Mouse (Mus musculus) heart, embryonic 14.5 days (tissue): ENCODE data around the gene Nectin2. TPM values are rescaled to one million over a fixed set of nuclear protein-coding genes. Genes with fewer than 3 reads are reported as not detected.

Experiments used
- ATAC-seq: fragments of 200-750 bp; cut with Nextera tagmentation; 2 replicates; pipeline ENCODE4 v1.8.0; 2017; ENCODE audit warnings: low read depth, moderate TSS enrichment; ENCODE audit not compliant: insufficient number of reproducible peaks, insufficient read depth, low FRiP score
- H3K27ac ChIP-seq, 2 experiments: fragments of 200-500 bp in 1 of 2; fragments of 300-500 bp in 1 of 2; sonication (generic) in 1 of 2; replicated peaks in 1 of 2; 2 replicates each; pipeline ENCODE4 v1.5.1; 2012 to 2014; ENCODE audit warnings: low read depth in 2 of 2, low read length in 2 of 2, control low read depth in 1 of 2, mild to moderate bottlenecking in 1 of 2, mixed read lengths in 1 of 2; ENCODE audit not compliant: control insufficient read depth in 1 of 2, insufficient read depth in 1 of 2
- H3K27me3 ChIP-seq: fragments of 300-500 bp; sonication (generic); 2 replicates; pipeline ENCODE4 v1.6.1; 2014; ENCODE audit warnings: mild to moderate bottlenecking, low read length, control low read depth; ENCODE audit not compliant: control insufficient read depth, insufficient read depth
- H3K36me3 ChIP-seq: fragments of 300-500 bp; sonication (generic); 2 replicates; pipeline ENCODE4 v1.6.1; 2014; ENCODE audit warnings: mild to moderate bottlenecking, control low read depth, low read length, mixed read lengths; ENCODE audit not compliant: control insufficient read depth, insufficient read depth
- H3K4me1 ChIP-seq, 2 experiments: fragments of 200-500 bp in 1 of 2; fragments of 300-500 bp in 1 of 2; sonication (generic) in 1 of 2; 2 replicates each; pipeline ENCODE4 v1.6.1; 2012 to 2014; ENCODE audit warnings: low read length in 2 of 2, control low read depth in 1 of 2, mixed read lengths in 1 of 2; ENCODE audit not compliant: control insufficient read depth in 2 of 2, insufficient read depth in 2 of 2
- H3K4me2 ChIP-seq: fragments of 300-500 bp; sonication (generic); 2 replicates; pipeline ENCODE4 v1.6.1; 2014; ENCODE audit warnings: mild to moderate bottlenecking, low read length
- H3K4me3 ChIP-seq, 2 experiments: fragments of 200-500 bp in 1 of 2; fragments of 300-500 bp in 1 of 2; sonication (generic) in 1 of 2; 2 replicates each; pipeline ENCODE4 v1.5.1; 2012 to 2014; ENCODE audit warnings: low read length in 2 of 2, mild to moderate bottlenecking in 2 of 2, control low read depth in 1 of 2, low read depth in 1 of 2, moderate library complexity in 1 of 2; ENCODE audit not compliant: control insufficient read depth in 1 of 2, insufficient read depth in 1 of 2
- H3K9ac ChIP-seq: fragments of 300-500 bp; sonication (generic); 2 replicates; pipeline ENCODE4 v1.6.1; 2014; ENCODE audit warnings: mild to moderate bottlenecking, low read length
- H3K9me3 ChIP-seq: fragments of 300-500 bp; sonication (generic); 2 replicates; pipeline ENCODE4 v1.6.1; 2016; ENCODE audit warnings: low read length, control low read depth; ENCODE audit not compliant: control insufficient read depth
- WGBS: fragments of 180-500 bp; shearing (Covaris S2); extraction: QIAGEN DNeasy Blood & Tissue Kit; methylation state at CpG from one replicate; pipeline ENCODE4 v1.1.7; 2014; 5-methylcytosine and 5-hydroxymethylcytosine counted together
- polyA plus RNA-seq: library from polyadenylated mRNA; unstranded; fragments of >200 nt; fragmentation: Nextera tagmentation; extraction: Ambion mirVana; gene quantifications from 2 replicates; pipeline ENCODE4 v1.2.1, GENCODE M21; 2014

Gene Nectin2
- polyA plus RNA-seq, 1 experiment from 2014 or later, result 68.4 TPM

- Histone ChIP-seq H3K9ac (no peak overlapping the region), H3K36me3 (peaks cover 79% of the 10 kb centered on the region), H3K4me3 (no peak overlapping the region), H3K27me3 (no peaks in the 10 kb centered on the region), H3K9me3 (peaks cover 15% of the 10 kb centered on the region), H3K4me2 (no peak overlapping the region), H3K27ac (peak overlapping the region; percentile 78 to 82), H3K4me1 (peaks cover 0 to 2% of the 10 kb centered on the region in 2 experiments; a peak in 1 of 4 replicates)
- peak; percentile 65; the same call in 1 of the 2 replicates for ATAC-seq
- WGBS, result 78% methylated on average over 6 of the region's 6 CpGs
Measured at GRCm38 (mm10) chr7:19722754-19723195, 27.5 kb downstream of the Nectin2 start.

GRCm38 (mm10) chr7:19719200-19719599 lies 31.1 kb downstream of the Nectin2 start:
- H3K36me3 ChIP-seq, result peaks cover 57% of the 10 kb centered on the region
- H3K27ac ChIP-seq, result no peak overlapping the region
- H3K27me3 ChIP-seq, result no peaks in the 10 kb centered on the region
- WGBS, result 88% methylated on average over 4 of the region's 4 CpGs
- ATAC-seq, result no peak
- H3K9me3 ChIP-seq, result peaks cover 15% of the 10 kb centered on the region
- peaks cover 2 to 11% of the 10 kb centered on the region in 2 experiments for H3K4me1 ChIP-seq
- H3K9ac ChIP-seq, result no peak overlapping the region
- H3K4me3 ChIP-seq, result no peak overlapping the region
- H3K4me2 ChIP-seq, result no peak overlapping the region

GRCm38 (mm10) chr7:19718297-19718952 lies 31.9 kb downstream of the Nectin2 start:
- H3K27me3 ChIP-seq, result no peaks in the 10 kb centered on the region
- H3K27ac ChIP-seq, result no peak overlapping the region
- H3K4me3 ChIP-seq, result no peak overlapping the region
- H3K4me2 ChIP-seq, result no peak overlapping the region
- no peak for ATAC-seq
- WGBS, result 92% methylated on average over 5 of the region's 5 CpGs
- peaks cover 57% of the 10 kb centered on the region for H3K36me3 ChIP-seq
- H3K9me3 ChIP-seq, result peaks cover 15% of the 10 kb centered on the region
- H3K9ac ChIP-seq, result no peak overlapping the region
- peaks cover 4 to 18% of the 10 kb centered on the region in 2 experiments for H3K4me1 ChIP-seq

GRCm38 (mm10) chr7:19717346-19717745 lies 32.9 kb downstream of the Nectin2 start:
- no peak for ATAC-seq

GRCm38 (mm10) chr7:19716822-19717221 lies 33.5 kb downstream of the Nectin2 start:
- WGBS, result 96% methylated on average over 2 of the region's 2 CpGs
- ATAC-seq, result no peak
- Histone ChIP-seq H3K4me2 (peak overlapping the region; percentile 77), H3K4me3 (no peak overlapping the region), H3K4me1 (peaks cover 3 to 19% of the 10 kb centered on the region in 2 experiments), H3K9me3 (peaks cover 15% of the 10 kb centered on the region), H3K36me3 (peaks cover 63% of the 10 kb centered on the region), H3K9ac (peak overlapping the region; percentile 45; the same call in 1 of the 2 replicates), H3K27me3 (no peaks in the 10 kb centered on the region), H3K27ac (peak overlapping the region in 1 of 2 experiments; percentile 75; a peak in 1 of 4 replicates)

More at GRCm38 (mm10) chr7:19717346-19717745, 32.9 kb downstream of the Nectin2 start:
- Histone ChIP-seq H3K4me3 (no peak overlapping the region), H3K27me3 (no peaks in the 10 kb centered on the region), H3K27ac (no peak overlapping the region), H3K4me1 (peaks cover 3 to 19% of the 10 kb centered on the region in 2 experiments), H3K4me2 (no peak overlapping the region), H3K9ac (no peak overlapping the region), H3K9me3 (peaks cover 15% of the 10 kb centered on the region), H3K36me3 (peaks cover 57% of the 10 kb centered on the region)
- 84% methylated on average over 4 of the region's 4 CpGs for WGBS

- Histone ChIP-seq H3K27ac (peak overlapping the region; percentile 60 to 75), H3K9ac (peak overlapping the region; percentile 45), H3K4me1 (peaks cover 3 to 19% of the 10 kb centered on the region in 2 experiments), H3K36me3 (peaks cover 68% of the 10 kb centered on the region), H3K4me3 (peak overlapping the region; percentile 33 to 44), H3K27me3 (no peaks in the 10 kb centered on the region), H3K9me3 (peaks cover 8% of the 10 kb centered on the region), H3K4me2 (peak overlapping the region; percentile 77)
- no peak for ATAC-seq
- WGBS, result 6% methylated on average over 18 of the region's 18 CpGs
Measured at GRCm38 (mm10) chr7:19716055-19716682, 34.1 kb downstream of the Nectin2 start.

- H3K9ac ChIP-seq, result peak within 1 kb of the TSS; percentile 95
- peak; percentile 99 for ATAC-seq
- H3K27ac ChIP-seq, result peak within 1 kb of the TSS; percentile 80 to 81
- H3K4me1 ChIP-seq, result peaks cover 3 to 19% of the 10 kb centered on the region in 2 experiments
- H3K4me3 ChIP-seq, result peak within 1 kb of the TSS; percentile 89 to 98
- peaks cover 1% of the 10 kb centered on the region; the same call in 1 of the 2 replicates for H3K9me3 ChIP-seq
- H3K4me2 ChIP-seq, result peak within 1 kb of the TSS; percentile 77
- peaks cover 68% of the 10 kb centered on the region for H3K36me3 ChIP-seq
- 0% methylated on average over 58 of the region's 59 CpGs for WGBS
- H3K27me3 ChIP-seq, result no peaks in the 10 kb centered on the region
Measured at GRCm38 (mm10) chr7:19715239-19716054, 34.8 kb downstream of the Nectin2 start, which contains the start of gene Tomm40. Gene Tomm40, minus strand, starts transcription at chr7:19715438.
